Mouse (Mus musculus) intestine, embryonic 14.5 days (tissue): ENCODE measurements at regions not wholly inside any gene's neighbourhood (a gene's known extent, or its start where the extent isn't known, plus 50 kb on each side); places are given as distances from the start of the nearest gene placed in this dataset.

ENCODE experiments used
- ATAC-seq: fragments of 200-750 bp; cut with Nextera tagmentation; replicated peaks from 2 replicates; pipeline ENCODE4 v1.8.0; 2017; ENCODE audit warnings: low read depth, moderate number of reproducible peaks, moderate TSS enrichment, moderate library complexity; ENCODE audit not compliant: low FRiP score, low TSS enrichment
- DNase-seq: peaks from one replicate; pipeline ENCODE4 v3.0.0-alpha.2; 2018; ENCODE audit warnings: low spot score
- H3K27ac ChIP-seq: fragments of 300-500 bp; sonication (generic); 2 replicates; pipeline ENCODE4 v1.5.1; 2014; ENCODE audit warnings: low read depth, mild to moderate bottlenecking, control low read depth
- H3K27me3 ChIP-seq: fragments of 300-500 bp; sonication (generic); replicated peaks from 2 replicates; pipeline ENCODE4 v1.6.1; 2014; ENCODE audit warnings: low read length, control low read depth; ENCODE audit not compliant: control insufficient read depth, insufficient read depth
- H3K36me3 ChIP-seq: fragments of 300-500 bp; sonication (generic); 2 replicates; pipeline ENCODE4 v1.6.1; 2014; ENCODE audit warnings: low read length, control low read depth; ENCODE audit not compliant: control insufficient read depth, insufficient read depth
- H3K4me1 ChIP-seq: fragments of 300-500 bp; sonication (generic); replicated peaks from 2 replicates; pipeline ENCODE4 v1.6.1; 2014; ENCODE audit warnings: low read length, control low read depth, mixed read lengths; ENCODE audit not compliant: control insufficient read depth, insufficient read depth
- H3K4me2 ChIP-seq: fragments of 300-500 bp; sonication (generic); 2 replicates; pipeline ENCODE4 v1.6.1; 2014; ENCODE audit warnings: low read length
- H3K4me3 ChIP-seq: fragments of 300-500 bp; sonication (generic); 2 replicates; pipeline ENCODE4 v1.5.1; 2014; ENCODE audit warnings: low read depth, low read length, control low read depth, mixed read lengths
- H3K9ac ChIP-seq: fragments of 300-500 bp; sonication (generic); 2 replicates; pipeline ENCODE4 v1.6.1; 2014; ENCODE audit warnings: mild to moderate bottlenecking, low read length
- H3K9me3 ChIP-seq: fragments of 300-500 bp; sonication (generic); 2 replicates; pipeline ENCODE4 v1.6.1; 2016; ENCODE audit warnings: low read length, control low read depth; ENCODE audit not compliant: control insufficient read depth
- WGBS: fragments of 180-500 bp; shearing (Covaris S2); extraction: QIAGEN DNeasy Blood & Tissue Kit; methylation state at CpG from one replicate; pipeline ENCODE4 v1.1.7; 2014; 5-methylcytosine and 5-hydroxymethylcytosine counted together

GRCm38 (mm10) chr9:87784872-87785271, 53.8 kb upstream of the Tbx18 start:
- no peaks in the 10 kb centered on the region for H3K27me3 ChIP-seq
- H3K9ac ChIP-seq: no peak overlapping the region
- ATAC-seq: no peak
- H3K4me2 ChIP-seq: no peak overlapping the region
- H3K27ac ChIP-seq: no peak overlapping the region
- H3K4me3 ChIP-seq: no peak overlapping the region
- H3K36me3 ChIP-seq: no peaks in the 10 kb centered on the region
- no peak for DNase-seq
- WGBS: 76% methylated on average over 1 of the region's 1 CpGs
- no peaks in the 10 kb centered on the region for H3K4me1 ChIP-seq
- no peaks in the 10 kb centered on the region for H3K9me3 ChIP-seq

- WGBS: 71% methylated on average over 2 of the region's 2 CpGs
- H3K36me3 ChIP-seq: no peaks in the 10 kb centered on the region
- no peak for DNase-seq
- H3K9me3 ChIP-seq: no peaks in the 10 kb centered on the region
- H3K4me3 ChIP-seq: no peak overlapping the region
- ATAC-seq: no peak
- H3K4me1 ChIP-seq: no peaks in the 10 kb centered on the region
- H3K27ac ChIP-seq: no peak overlapping the region
- no peak overlapping the region for H3K9ac ChIP-seq
- H3K27me3 ChIP-seq: no peaks in the 10 kb centered on the region
- no peak overlapping the region for H3K4me2 ChIP-seq
Measured at GRCm38 (mm10) chr9:87811746-87812145, 80.7 kb upstream of the Tbx18 start.

GRCm38 (mm10) chr9:87822276-87822675, 91.2 kb upstream of the Tbx18 start:
- Histone ChIP-seq H3K4me3 (no peak overlapping the region), H3K9ac (no peak overlapping the region), H3K27ac (no peak overlapping the region), H3K27me3 (no peaks in the 10 kb centered on the region), H3K36me3 (no peaks in the 10 kb centered on the region), H3K9me3 (no peaks in the 10 kb centered on the region), H3K4me1 (no peaks in the 10 kb centered on the region), H3K4me2 (no peak overlapping the region)
- ATAC-seq (no peak), DNase-seq (no peak)
- 83% methylated on average over 5 of the region's 5 CpGs for WGBS

- H3K36me3 ChIP-seq: no peaks in the 10 kb centered on the region
- ATAC-seq: no peak
- 69% methylated on average over 8 of the region's 8 CpGs for WGBS
Measured at GRCm38 (mm10) chr9:87824691-87825230, 93.7 kb upstream of the Tbx18 start.

GRCm38 (mm10) chr9:87843898-87844297, 112.8 kb upstream of the Tbx18 start:
- H3K4me1 ChIP-seq: no peaks in the 10 kb centered on the region
- no peaks in the 10 kb centered on the region for H3K27me3 ChIP-seq
- ATAC-seq: no peak
- H3K4me2 ChIP-seq: no peak overlapping the region
- H3K4me3 ChIP-seq: no peak overlapping the region
- no peaks in the 10 kb centered on the region for H3K36me3 ChIP-seq
- no peaks in the 10 kb centered on the region for H3K9me3 ChIP-seq
- no peak overlapping the region for H3K27ac ChIP-seq
- 49% methylated on average over 6 of the region's 6 CpGs for WGBS
- DNase-seq: no peak
- H3K9ac ChIP-seq: no peak overlapping the region

More at GRCm38 (mm10) chr9:87824691-87825230, 93.7 kb upstream of the Tbx18 start:
- no peak overlapping the region for H3K4me2 ChIP-seq
- no peaks in the 10 kb centered on the region for H3K9me3 ChIP-seq
- H3K4me3 ChIP-seq: no peak overlapping the region
- no peaks in the 10 kb centered on the region for H3K27me3 ChIP-seq
- H3K4me1 ChIP-seq: no peaks in the 10 kb centered on the region
- DNase-seq: no peak
- H3K27ac ChIP-seq: no peak overlapping the region
- H3K9ac ChIP-seq: no peak overlapping the region

- no peak overlapping the region for H3K9ac ChIP-seq
- no peaks in the 10 kb centered on the region for H3K4me1 ChIP-seq
- no peak overlapping the region for H3K4me2 ChIP-seq
- H3K36me3 ChIP-seq: no peaks in the 10 kb centered on the region
- ATAC-seq: no peak
- 71% methylated on average over 2 of the region's 2 CpGs for WGBS
- H3K27ac ChIP-seq: no peak overlapping the region
- H3K9me3 ChIP-seq: no peaks in the 10 kb centered on the region
- H3K27me3 ChIP-seq: no peaks in the 10 kb centered on the region
- no peak overlapping the region for H3K4me3 ChIP-seq
- DNase-seq: no peak
Measured at GRCm38 (mm10) chr9:87844453-87844852, 113.4 kb upstream of the Tbx18 start.

- 62% methylated on average over 5 of the region's 5 CpGs for WGBS
- DNase-seq (no peak), ATAC-seq (no peak)
- no peaks in the 10 kb centered on the region for H3K4me1 ChIP-seq
- no peak overlapping the region for H3K4me2 ChIP-seq
- H3K9me3 ChIP-seq: no peaks in the 10 kb centered on the region
- no peak overlapping the region for H3K27ac ChIP-seq
- no peaks in the 10 kb centered on the region for H3K27me3 ChIP-seq
- H3K36me3 ChIP-seq: no peaks in the 10 kb centered on the region
- no peak overlapping the region for H3K4me3 ChIP-seq
- no peak overlapping the region for H3K9ac ChIP-seq
Measured at GRCm38 (mm10) chr9:87848882-87849281, 117.8 kb upstream of the Tbx18 start.

- Histone ChIP-seq H3K4me2 (no peak overlapping the region), H3K27ac (no peak overlapping the region), H3K9ac (no peak overlapping the region), H3K27me3 (no peaks in the 10 kb centered on the region), H3K9me3 (no peaks in the 10 kb centered on the region), H3K4me3 (no peak overlapping the region), H3K4me1 (no peaks in the 10 kb centered on the region), H3K36me3 (no peaks in the 10 kb centered on the region)
- ATAC-seq (no peak), DNase-seq (no peak)
- 92% methylated on average over 1 of the region's 1 CpGs for WGBS
Measured at GRCm38 (mm10) chr9:87850133-87850532, 119.1 kb upstream of the Tbx18 start.

- Histone ChIP-seq H3K4me1 (no peaks in the 10 kb centered on the region), H3K36me3 (no peaks in the 10 kb centered on the region), H3K27ac (no peak overlapping the region), H3K9ac (no peak overlapping the region), H3K9me3 (no peaks in the 10 kb centered on the region), H3K27me3 (no peaks in the 10 kb centered on the region), H3K4me3 (no peak overlapping the region), H3K4me2 (no peak overlapping the region)
- DNase-seq (no peak), ATAC-seq (no peak)
- 54% methylated on average over 1 of the region's 1 CpGs for WGBS
Measured at GRCm38 (mm10) chr9:87861588-87861987, 130.5 kb upstream of the Tbx18 start.
